Mouse (Mus musculus): ENCODE results near the gene Dph2.

Gene Dph2

GRCm38 (mm10) chr4:117912685-117913273 lies 20.9 kb upstream of the Dph2 start:
- in situ Hi-C loops (cut with MboI; ENCODE audit: unreplicated experiment in 2 of 2) = no loop called here

GRCm38 (mm10) chr4:117912131-117912561 lies 20.3 kb upstream of the Dph2 start:
- in situ Hi-C loops (cut with MboI; ENCODE audit: unreplicated experiment in 2 of 2) = no loop called here

- in situ Hi-C loops (cut with MboI; ENCODE audit: unreplicated experiment in 2 of 2) = no loop called here
Observed at GRCm38 (mm10) chr4:117908834-117909453, 17.1 kb upstream of the Dph2 start.

- in situ Hi-C loops (cut with MboI; ENCODE audit: unreplicated experiment in 2 of 2) = no loop called here
Observed at GRCm38 (mm10) chr4:117906196-117906595, 14.4 kb upstream of the Dph2 start.

GRCm38 (mm10) chr4:117904761-117905160 lies 12.9 kb upstream of the Dph2 start:
- in situ Hi-C loops (cut with MboI; ENCODE audit: unreplicated experiment in 2 of 2) = no loop called here

GRCm38 (mm10) chr4:117904094-117904493 lies 12.3 kb upstream of the Dph2 start:
- in situ Hi-C loops (cut with MboI; ENCODE audit: unreplicated experiment in 2 of 2) = no loop called here

- in situ Hi-C loops (cut with MboI; ENCODE audit: unreplicated experiment in 2 of 2) = no loop called here
Observed at GRCm38 (mm10) chr4:117898111-117898510, 6.3 kb upstream of the Dph2 start.

- in situ Hi-C loops (cut with MboI; ENCODE audit: unreplicated experiment in 2 of 2) = no loop called here
Observed at GRCm38 (mm10) chr4:117896031-117896430, 4.2 kb upstream of the Dph2 start.

GRCm38 (mm10) chr4:117895339-117895738 lies 3.5 kb upstream of the Dph2 start:
- in situ Hi-C loops (cut with MboI; ENCODE audit: unreplicated experiment in 2 of 2) = no loop called here

GRCm38 (mm10) chr4:117894601-117895000 lies 2.8 kb upstream of the Dph2 start:
- in situ Hi-C loops (cut with MboI; ENCODE audit: unreplicated experiment in 2 of 2) = no loop called here

- in situ Hi-C loops (cut with MboI; ENCODE audit: unreplicated experiment in 2 of 2) = no loop called here
Observed at GRCm38 (mm10) chr4:117893376-117893775, 1.5 kb upstream of the Dph2 start.

GRCm38 (mm10) chr4:117890750-117891149 lies 1.1 kb downstream of the Dph2 start:
- in situ Hi-C loops (cut with MboI; ENCODE audit: unreplicated experiment in 2 of 2) = no loop called here

- in situ Hi-C loops (cut with MboI; ENCODE audit: unreplicated experiment in 2 of 2) = no loop called here
Observed at GRCm38 (mm10) chr4:117890031-117890430, 1.8 kb downstream of the Dph2 start.

GRCm38 (mm10) chr4:117889471-117889870 lies 2.4 kb downstream of the Dph2 start:
- in situ Hi-C loops (cut with MboI; ENCODE audit: unreplicated experiment in 2 of 2) = loop anchor here in 1 of 2 experiments (5.0 kb wide), 1 partner anchor 38 kb away; the partner anchor contains the start of gene Artn

- in situ Hi-C loops (cut with MboI; ENCODE audit: unreplicated experiment in 2 of 2) = loop anchor here in 1 of 2 experiments (5.0 kb wide), 1 partner anchor 39 kb away; the partner anchor contains the start of gene Artn
Observed at GRCm38 (mm10) chr4:117887920-117888319, 3.9 kb downstream of the Dph2 start.

- in situ Hi-C loops (cut with MboI; ENCODE audit: unreplicated experiment in 2 of 2) = loop anchor here in 1 of 2 experiments (5.0 kb wide), 1 partner anchor 40 kb away; the partner anchor contains the start of gene Artn
Observed at GRCm38 (mm10) chr4:117887133-117887532, 4.7 kb downstream of the Dph2 start, which contains the start of gene Atp6v0b. Gene Atp6v0b (minus strand): TSS chr4:117887333.

- in situ Hi-C loops (cut with MboI; ENCODE audit: unreplicated experiment in 2 of 2) = loop anchor here in 1 of 2 experiments (5.0 kb wide), 1 partner anchor 41 kb away; the partner anchor contains the start of gene Artn
Observed at GRCm38 (mm10) chr4:117886644-117887043, 5.2 kb downstream of the Dph2 start.

- in situ Hi-C loops (cut with MboI; ENCODE audit: unreplicated experiment in 2 of 2) = loop anchor here in 1 of 2 experiments (5.0 kb wide), 1 partner anchor 41 kb away; the partner anchor contains the start of gene Artn
Observed at GRCm38 (mm10) chr4:117885994-117886393, 5.8 kb downstream of the Dph2 start.

GRCm38 (mm10) chr4:117885093-117885492 lies 6.7 kb downstream of the Dph2 start:
- in situ Hi-C loops (cut with MboI; ENCODE audit: unreplicated experiment in 2 of 2) = loop anchor here in 1 of 2 experiments (5.0 kb wide), 1 partner anchor 42 kb away; the partner anchor contains the start of gene Artn

GRCm38 (mm10) chr4:117884146-117884545 lies 7.7 kb downstream of the Dph2 start:
- in situ Hi-C loops (cut with MboI; ENCODE audit: unreplicated experiment in 2 of 2) = no loop called here

All from v-Abl transformed pro-B cells (cell line).